Comparison of ENCODE assay signal across 8 mouse cellular contexts in the genomic region with DNA sequence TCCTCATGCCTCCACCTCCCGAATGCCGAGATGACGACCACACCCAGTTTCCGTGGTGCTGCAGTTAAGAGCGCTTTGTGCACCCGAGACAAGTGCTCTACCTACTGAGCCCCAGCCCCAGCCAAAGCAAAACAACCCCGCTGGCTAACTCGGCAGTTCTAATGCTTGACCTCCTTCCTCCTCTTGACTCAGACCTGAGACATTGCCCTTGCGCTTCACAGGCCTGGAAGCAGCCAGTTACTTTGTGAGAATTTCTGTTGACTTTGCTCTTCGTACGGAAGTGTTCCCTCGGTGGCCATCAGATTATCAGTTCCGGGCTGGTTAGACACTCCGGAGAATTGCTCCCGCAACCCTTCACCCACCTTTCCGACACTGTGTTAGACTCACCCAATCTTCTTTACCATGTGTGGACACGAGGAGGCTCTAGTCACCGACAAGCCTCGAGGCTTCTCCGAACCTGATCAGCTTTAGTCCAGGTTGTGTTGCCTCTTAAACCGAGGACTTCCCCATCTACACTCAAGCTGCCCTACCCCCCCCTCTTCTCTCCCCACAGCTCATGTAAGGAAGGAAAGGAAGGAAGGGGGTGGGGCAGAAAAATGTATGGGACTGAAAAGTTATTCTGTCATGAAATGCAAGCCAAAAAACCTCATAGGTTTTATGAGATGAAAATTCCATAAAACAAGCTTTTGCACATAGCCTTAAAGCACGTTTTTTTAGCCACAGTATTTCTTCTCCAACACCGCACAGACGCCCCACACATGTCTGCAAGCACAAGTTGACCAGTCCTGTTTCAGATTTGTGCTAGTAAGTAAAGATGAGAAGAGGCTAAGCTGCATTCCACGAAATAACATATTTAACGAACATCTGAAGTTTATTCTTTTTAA. TPM values are rescaled to one million over a fixed set of nuclear protein-coding genes. Genes with fewer than 3 reads are reported as not detected.
DNase-seq lines count a peak whose midpoint lies in the region; ATAC-seq and TF ChIP-seq lines count a peak whose summit lies in the region.

No protein-coding gene starts in this region.

- peaks cover 17% of the 10 kb centered on the region for H3K4me1 ChIP-seq in brown adipose tissue, adult 24 weeks (ENCODE audit: control insufficient read depth, insufficient read depth, insufficient read length, low read length)
- H3K4me1 ChIP-seq in hindbrain, embryonic 14.5 days (replicated peaks; ENCODE audit: control insufficient read depth, insufficient read depth, low read length), result 0 out of 2 replicates have a peak, but pooled peaks cover 3% of the 10 kb centered on the region
- peaks cover 27% of the 10 kb centered on the region for H3K4me1 ChIP-seq in lung, embryonic 16.5 days (replicated peaks; ENCODE audit: control insufficient read depth, insufficient read depth, low read length)
- H3K4me1 ChIP-seq in thymus, adult 2 months (replicated peaks; ENCODE audit: control insufficient read depth, insufficient read depth, low read length), result peaks cover 16% of the 10 kb centered on the region
- 0 out of 2 replicates have a peak, but pooled peaks cover 2% of the 10 kb centered on the region for H3K4me1 ChIP-seq in midbrain, embryonic 15.5 days

- TF ChIP-seq POLR2A in thymus, adult 2 months (IDR thresholded peaks at IDR 0.05; ENCODE audit: control insufficient read depth, extremely low read depth, insufficient read depth, low read length, poor library complexity), result peak; percentile 65

- no peaks in the 10 kb centered on the region for H3K36me3 ChIP-seq in hindbrain, embryonic 14.5 days (replicated peaks; ENCODE audit: control insufficient read depth, insufficient read depth)
- no peaks in the 10 kb centered on the region for H3K36me3 ChIP-seq in lung, embryonic 16.5 days (ENCODE audit: control insufficient read depth, insufficient read depth, low read length)
- H3K36me3 ChIP-seq in thymus, adult 2 months (ENCODE audit: control insufficient read depth, insufficient read depth, low read length), result peaks cover 7% of the 10 kb centered on the region; the same call in 1 of the 2 replicates
- H3K36me3 ChIP-seq in midbrain, embryonic 15.5 days (replicated peaks), result no peaks in the 10 kb centered on the region

- ATAC-seq in hindbrain, embryonic 14.5 days (ENCODE audit: low FRiP score), result no peak
- ATAC-seq in lung, embryonic 16.5 days (ENCODE audit: low read depth), result peak; percentile 66
- no peak for ATAC-seq in midbrain, embryonic 15.5 days (replicated peaks)

- peak overlapping the region; percentile 79 for H3K27ac ChIP-seq in brown adipose tissue, adult 24 weeks (replicated peaks; ENCODE audit: low read depth, low read length)
- H3K27ac ChIP-seq in hindbrain, embryonic 14.5 days, result peak overlapping the region; percentile 3; the same call in 1 of the 2 replicates
- peak overlapping the region; percentile 93 for H3K27ac ChIP-seq in lung, embryonic 16.5 days (ENCODE audit: low read length)
- peak overlapping the region; percentile 92 for H3K27ac ChIP-seq in thymus, adult 2 months (ENCODE audit: control insufficient read depth, insufficient read depth, low read length)
- H3K27ac ChIP-seq in midbrain, embryonic 15.5 days, result no peak overlapping the region

- H3K27me3 ChIP-seq in hindbrain, embryonic 14.5 days (ENCODE audit: control insufficient read depth, insufficient read depth, low read length), result no peaks in the 10 kb centered on the region
- no peaks in the 10 kb centered on the region for H3K27me3 ChIP-seq in lung, embryonic 16.5 days (ENCODE audit: control insufficient read depth, insufficient read depth, low read depth, low read length)
- H3K27me3 ChIP-seq in thymus, adult 2 months (ENCODE audit: control insufficient read depth, insufficient read depth, low read length), result no peaks in the 10 kb centered on the region
- H3K27me3 ChIP-seq in midbrain, embryonic 15.5 days (replicated peaks), result no peaks in the 10 kb centered on the region

- 82% methylated on average over 26 of the region's 26 CpGs for WGBS in hindbrain, embryonic 14.5 days
- 30% methylated on average over 26 of the region's 26 CpGs for WGBS in lung, embryonic 16.5 days
- WGBS in thymus, adult 2 months, result 3% methylated on average over 26 of the region's 26 CpGs
- 77% methylated on average over 26 of the region's 26 CpGs for WGBS in midbrain, embryonic 15.5 days

- peak overlapping the region; percentile 46 for H3K4me3 ChIP-seq in brown adipose tissue, adult 24 weeks (ENCODE audit: insufficient read depth, low read depth, low read length)
- H3K4me3 ChIP-seq in hindbrain, embryonic 14.5 days (replicated peaks; ENCODE audit: low read length), result no peak overlapping the region
- H3K4me3 ChIP-seq in lung, embryonic 16.5 days (ENCODE audit: low read length), result peak overlapping the region; percentile 41
- peak overlapping the region; percentile 81 for H3K4me3 ChIP-seq in thymus, adult 2 months (ENCODE audit: control insufficient read depth, insufficient read depth, low read length)
- no peak overlapping the region for H3K4me3 ChIP-seq in midbrain, embryonic 15.5 days

- peak; percentile 17 for DNase-seq in embryo, embryonic 9.5 days (ENCODE audit: extremely low spot score)
- no peak for DNase-seq in embryo, embryonic 10 days (ENCODE audit: low spot score)
- DNase-seq in hindbrain, embryonic 14.5 days (ENCODE audit: low spot score), result no peak
- DNase-seq in thymus, adult 2 months, result peak; percentile 74
- DNase-seq in cerebellum, postnatal 14 days, result no peak

- no peak for TF ChIP-seq CTCF in thymus, adult 2 months (IDR thresholded peaks at IDR 0.05; ENCODE audit: borderline replicate concordance, control insufficient read depth, extremely low read depth, insufficient read depth, low read length, poor library complexity)

- no peaks in the 10 kb centered on the region for H3K9me3 ChIP-seq in hindbrain, embryonic 14.5 days (ENCODE audit: control insufficient read depth, low read length)
- no peaks in the 10 kb centered on the region for H3K9me3 ChIP-seq in lung, embryonic 16.5 days (ENCODE audit: control insufficient read depth, low read length)
- H3K9me3 ChIP-seq in midbrain, embryonic 15.5 days, result no peaks in the 10 kb centered on the region

- peak overlapping the region; percentile 16; the same call in 1 of the 2 replicates for H3K4me2 ChIP-seq in hindbrain, embryonic 14.5 days (replicated peaks)
- peak overlapping the region; percentile 57 for H3K4me2 ChIP-seq in lung, embryonic 16.5 days (ENCODE audit: low read depth, low read length)
- H3K4me2 ChIP-seq in midbrain, embryonic 15.5 days, result no peak overlapping the region

- no peak overlapping the region for H3K9ac ChIP-seq in hindbrain, embryonic 14.5 days
- peak overlapping the region; percentile 53 for H3K9ac ChIP-seq in lung, embryonic 16.5 days (ENCODE audit: low read length)
- no peak overlapping the region for H3K9ac ChIP-seq in midbrain, embryonic 15.5 days

RNA-seq across cellular contexts. Expression of a gene that starts 44.1 kb away (rescaled TPM):
- 7.1 and 8.0 TPM in 2 replicates for polyA plus RNA-seq in brown adipose tissue, adult 24 weeks (2012; ENCODE audit: insufficient read depth, insufficient read length, missing spikeins)
- polyA plus RNA-seq in hindbrain, embryonic 14.5 days (2014; fragmentation: Nextera tagmentation; extraction: Ambion mirVana), result 3.8 and 3.9 TPM in 2 replicates
- polyA plus RNA-seq in lung, embryonic 16.5 days (2015; fragmentation: Nextera tagmentation; extraction: Ambion mirVana), result 9.4 and 12.6 TPM in 2 replicates
- polyA plus RNA-seq in thymus, adult 2 months (2012; rRNA removed), result 56.6 and 68.0 TPM in 2 replicates
- 2.3 and 2.7 TPM in 2 replicates for polyA plus RNA-seq in midbrain, embryonic 15.5 days (2015; fragmentation: Nextera tagmentation; extraction: Ambion mirVana)

Comparison
In these comparisons a context has a peak if more than half of its experiments do, and no peak if none do; other contexts are left out.
1. DNase-seq: peak in embryo, embryonic 9.5 days (single experiment) and thymus, adult 2 months (single experiment); none in embryo, embryonic 10 days (single experiment), hindbrain, embryonic 14.5 days (single experiment) and cerebellum, postnatal 14 days (0 of 2).
2. H3K4me3 ChIP-seq: peak in brown adipose tissue, adult 24 weeks (single experiment), lung, embryonic 16.5 days (single experiment) and thymus, adult 2 months (single experiment); none in hindbrain, embryonic 14.5 days (single experiment) and midbrain, embryonic 15.5 days (single experiment).